Mouse (Mus musculus) intestine, embryonic 15.5 days (tissue): ENCODE measurements around the gene Agfg2. TPM values are rescaled to one million over a fixed set of nuclear protein-coding genes. Genes with fewer than 3 reads are reported as not detected.
"Not testable (repeated sequence)": the region's sequence is repeated elsewhere in the genome, so short reads cannot be mapped to it uniquely, and the experiment has no call there.

Experiments
- ATAC-seq: fragments of 200-750 bp; cut with Nextera tagmentation; 2 replicates; pipeline ENCODE4 v1.8.0; 2017; ENCODE audit warnings: moderate TSS enrichment, moderate library complexity
- H3K27ac ChIP-seq: fragments of 300-500 bp; sonication (generic); 2 replicates; pipeline ENCODE4 v1.5.1; 2015; ENCODE audit warnings: mild to moderate bottlenecking, inconsistent platforms
- H3K27me3 ChIP-seq: fragments of 300-500 bp; sonication (generic); replicated peaks from 2 replicates; pipeline ENCODE4 v1.6.1; 2015; ENCODE audit warnings: inconsistent platforms
- H3K36me3 ChIP-seq: fragments of 300-500 bp; sonication (generic); 2 replicates; pipeline ENCODE4 v1.6.1; 2015; ENCODE audit warnings: inconsistent platforms
- H3K4me1 ChIP-seq: fragments of 300-500 bp; sonication (generic); replicated peaks from 2 replicates; pipeline ENCODE4 v1.6.1; 2015; ENCODE audit warnings: inconsistent platforms
- H3K4me2 ChIP-seq: fragments of 300-500 bp; sonication (generic); replicated peaks from 2 replicates; pipeline ENCODE4 v1.6.1; 2015; ENCODE audit warnings: mild to moderate bottlenecking, inconsistent platforms
- H3K4me3 ChIP-seq: fragments of 300-500 bp; sonication (generic); replicated peaks from 2 replicates; pipeline ENCODE4 v1.5.1; 2015; ENCODE audit warnings: inconsistent platforms
- H3K9ac ChIP-seq: fragments of 300-500 bp; sonication (generic); 2 replicates; pipeline ENCODE4 v1.6.1; 2015; ENCODE audit warnings: inconsistent platforms
- H3K9me3 ChIP-seq: fragments of 300-500 bp; sonication (generic); 2 replicates; pipeline ENCODE4 v1.6.1; 2016; ENCODE audit warnings: inconsistent platforms
- WGBS: fragments of 180-500 bp; shearing (Covaris S2); methylation state at CpG from one replicate; pipeline ENCODE4 v1.1.7; 2015; 5-methylcytosine and 5-hydroxymethylcytosine counted together
- polyA plus RNA-seq: library from polyadenylated mRNA; unstranded; fragments of >200 nt; fragmentation: Nextera tagmentation; extraction: Ambion mirVana; gene quantifications from 2 replicates; pipeline ENCODE4 v1.2.1, GENCODE M21; 2015

Agfg2 gene
- polyA plus RNA-seq, 1 experiment from 2014 or later: 20.8 TPM

GRCm38 (mm10) chr5:137633397-137634084 lies 51.0 kb downstream of the Agfg2 start:
- H3K4me2 ChIP-seq: no peak overlapping the region
- H3K36me3 ChIP-seq: peaks cover 34% of the 10 kb centered on the region
- no peak overlapping the region for H3K9ac ChIP-seq
- no peaks in the 10 kb centered on the region for H3K9me3 ChIP-seq
- H3K4me3 ChIP-seq: no peak overlapping the region
- H3K4me1 ChIP-seq: peaks cover 38% of the 10 kb centered on the region
- no peak overlapping the region for H3K27ac ChIP-seq
- H3K27me3 ChIP-seq: no peaks in the 10 kb centered on the region
- 77% methylated on average over 12 of the region's 12 CpGs for WGBS
- no peak for ATAC-seq

- H3K27ac ChIP-seq: peak overlapping the region; percentile 99; the same call in 1 of the 2 replicates
- 49% methylated on average over 4 of the region's 4 CpGs for WGBS
- no peak for ATAC-seq
- peak overlapping the region; percentile 91; the same call in 1 of the 2 replicates for H3K4me3 ChIP-seq
- H3K9ac ChIP-seq: peak overlapping the region; percentile 35
- peak overlapping the region; percentile 85 for H3K4me2 ChIP-seq
- no peaks in the 10 kb centered on the region for H3K9me3 ChIP-seq
- peaks cover 38% of the 10 kb centered on the region for H3K4me1 ChIP-seq
- H3K27me3 ChIP-seq: no peaks in the 10 kb centered on the region
- H3K36me3 ChIP-seq: peaks cover 16% of the 10 kb centered on the region
Observed at GRCm38 (mm10) chr5:137631591-137631990, 52.9 kb downstream of the Agfg2 start.

GRCm38 (mm10) chr5:137631171-137631570 lies 53.4 kb downstream of the Agfg2 start:
- Histone ChIP-seq H3K27ac (peak overlapping the region; percentile 99), H3K4me3 (peak overlapping the region; percentile 91), H3K27me3 (no peaks in the 10 kb centered on the region), H3K4me1 (peaks cover 38% of the 10 kb centered on the region), H3K4me2 (peak overlapping the region; percentile 85), H3K36me3 (peaks cover 12% of the 10 kb centered on the region), H3K9me3 (no peaks in the 10 kb centered on the region), H3K9ac (peak overlapping the region; percentile 84)
- WGBS: 53% methylated on average over 9 of the region's 9 CpGs
- ATAC-seq: no peak

- ATAC-seq: no peak
Observed at GRCm38 (mm10) chr5:137630602-137631001, 53.9 kb downstream of the Agfg2 start.

GRCm38 (mm10) chr5:137629906-137630545 lies 54.5 kb downstream of the Agfg2 start:
- peaks cover 38% of the 10 kb centered on the region for H3K4me1 ChIP-seq
- no peaks in the 10 kb centered on the region for H3K9me3 ChIP-seq
- peak overlapping the region; percentile 99 for H3K27ac ChIP-seq
- H3K36me3 ChIP-seq: peaks cover 7% of the 10 kb centered on the region
- WGBS: 18% methylated on average over 6 of the region's 6 CpGs
- peak overlapping the region; percentile 85 for H3K4me2 ChIP-seq
- no peaks in the 10 kb centered on the region for H3K27me3 ChIP-seq
- peak overlapping the region; percentile 91 for H3K4me3 ChIP-seq
- ATAC-seq: peak; percentile 50
- peak overlapping the region; percentile 84 for H3K9ac ChIP-seq

More at GRCm38 (mm10) chr5:137630602-137631001, 53.9 kb downstream of the Agfg2 start:
- H3K27me3 ChIP-seq: no peaks in the 10 kb centered on the region
- WGBS: 10% methylated on average over 3 of the region's 3 CpGs
- H3K4me2 ChIP-seq: peak overlapping the region; percentile 85
- peak overlapping the region; percentile 99 for H3K27ac ChIP-seq
- H3K4me1 ChIP-seq: peaks cover 38% of the 10 kb centered on the region
- peaks cover 8% of the 10 kb centered on the region for H3K36me3 ChIP-seq
- H3K9me3 ChIP-seq: no peaks in the 10 kb centered on the region
- H3K9ac ChIP-seq: peak overlapping the region; percentile 84
- H3K4me3 ChIP-seq: peak overlapping the region; percentile 91

GRCm38 (mm10) chr5:137629306-137629721 lies 55.2 kb downstream of the Agfg2 start:
- no peaks in the 10 kb centered on the region for H3K27me3 ChIP-seq
- no peaks in the 10 kb centered on the region for H3K9me3 ChIP-seq
- H3K36me3 ChIP-seq: peaks cover 7% of the 10 kb centered on the region
- peaks cover 38% of the 10 kb centered on the region for H3K4me1 ChIP-seq
- peak overlapping the region; percentile 91 for H3K4me3 ChIP-seq
- 0% methylated on average over 23 of the region's 23 CpGs for WGBS
- peak; percentile 57 for ATAC-seq
- H3K27ac ChIP-seq: peak overlapping the region; percentile 99
- H3K4me2 ChIP-seq: peak overlapping the region; percentile 85
- H3K9ac ChIP-seq: peak overlapping the region; percentile 84

GRCm38 (mm10) chr5:137628498-137629305 lies 55.8 kb downstream of the Agfg2 start, which contains the start of the genes Fbxo24, Lrch4 and Gm20605:
Fbxo24 (minus strand) TSS chr5:137629002.
Lrch4 (plus strand) TSS chr5:137629121.
Gm20605 (plus strand) TSS chr5:137629175.
- no peaks in the 10 kb centered on the region for H3K27me3 ChIP-seq
- WGBS: 0% methylated on average over 43 of the region's 46 CpGs

GRCm38 (mm10) chr5:137627991-137628390 lies 56.5 kb downstream of the Agfg2 start:
- Histone ChIP-seq H3K27ac (peak overlapping the region; percentile 92), H3K4me1 (peaks cover 31% of the 10 kb centered on the region), H3K36me3 (no peaks in the 10 kb centered on the region), H3K4me3 (peak overlapping the region; percentile 91), H3K4me2 (peak overlapping the region; percentile 83), H3K9ac (peak overlapping the region; percentile 59), H3K9me3 (no peaks in the 10 kb centered on the region), H3K27me3 (no peaks in the 10 kb centered on the region)
- ATAC-seq: no peak
- 2% methylated on average over 9 of the region's 9 CpGs for WGBS

More at GRCm38 (mm10) chr5:137628498-137629305, 55.8 kb downstream of the Agfg2 start, which contains the start of the genes Fbxo24, Lrch4 and Gm20605:
- Histone ChIP-seq H3K4me2 (peak within 1 kb of the TSS; percentile 85), H3K27ac (peak within 1 kb of the TSS; percentile 99), H3K9ac (peak within 1 kb of the TSS; percentile 84), H3K4me3 (peak within 1 kb of the TSS; percentile 91), H3K4me1 (peaks cover 33% of the 10 kb centered on the region), H3K36me3 (peaks cover 2% of the 10 kb centered on the region), H3K9me3 (no peaks in the 10 kb centered on the region)
- ATAC-seq: peak; percentile 96

- no peaks in the 10 kb centered on the region for H3K36me3 ChIP-seq
- no peak for ATAC-seq
- H3K4me1 ChIP-seq: no peaks in the 10 kb centered on the region; the same call in none of the 2 replicates
- no peak overlapping the region for H3K9ac ChIP-seq
- 80% methylated on average over 11 of the region's 11 CpGs for WGBS
- no peak overlapping the region for H3K4me2 ChIP-seq
- no peaks in the 10 kb centered on the region for H3K9me3 ChIP-seq
- H3K27ac ChIP-seq: no peak overlapping the region
- H3K4me3 ChIP-seq: no peak overlapping the region
- no peaks in the 10 kb centered on the region for H3K27me3 ChIP-seq
Observed at GRCm38 (mm10) chr5:137623937-137624530, 60.5 kb downstream of the Agfg2 start.

GRCm38 (mm10) chr5:137615347-137615746 lies 69.2 kb downstream of the Agfg2 start:
- Histone ChIP-seq H3K9ac (no peak overlapping the region), H3K27ac (no peak overlapping the region), H3K4me1 (peaks cover 28% of the 10 kb centered on the region), H3K4me2 (no peak overlapping the region), H3K9me3 (no peaks in the 10 kb centered on the region), H3K4me3 (no peak overlapping the region), H3K27me3 (no peaks in the 10 kb centered on the region), H3K36me3 (no peaks in the 10 kb centered on the region)
- ATAC-seq: no peak
- WGBS: 79% methylated on average over 7 of the region's 7 CpGs

GRCm38 (mm10) chr5:137614921-137615320 lies 69.6 kb downstream of the Agfg2 start:
- not testable (repeated sequence) for H3K9ac ChIP-seq, H3K36me3 ChIP-seq, H3K27ac ChIP-seq, ATAC-seq, H3K27me3 ChIP-seq, H3K4me2 ChIP-seq, H3K9me3 ChIP-seq, H3K4me3 ChIP-seq
- H3K4me1 ChIP-seq: peaks cover 32% of the 10 kb centered on the region
- 92% methylated on average over 2 of the region's 2 CpGs for WGBS
